Mouse (Mus musculus) thymus, postnatal 36 days (tissue): ENCODE data around the gene Cela3b.
A peak's percentile ranks its signal among the peaks of the same experiment; 100 is the strongest.
"Not testable (repeated sequence)": the region's sequence is repeated elsewhere in the genome, so short reads cannot be mapped to it uniquely, and the experiment has no call there.

Experiments
- DNase-seq, 2 experiments: peaks; one replicate each; pipeline ENCODE4 v3.0.0; 2022; ENCODE audit warnings: mixed read lengths in 2 of 2

The Cela3b gene

DNA sequence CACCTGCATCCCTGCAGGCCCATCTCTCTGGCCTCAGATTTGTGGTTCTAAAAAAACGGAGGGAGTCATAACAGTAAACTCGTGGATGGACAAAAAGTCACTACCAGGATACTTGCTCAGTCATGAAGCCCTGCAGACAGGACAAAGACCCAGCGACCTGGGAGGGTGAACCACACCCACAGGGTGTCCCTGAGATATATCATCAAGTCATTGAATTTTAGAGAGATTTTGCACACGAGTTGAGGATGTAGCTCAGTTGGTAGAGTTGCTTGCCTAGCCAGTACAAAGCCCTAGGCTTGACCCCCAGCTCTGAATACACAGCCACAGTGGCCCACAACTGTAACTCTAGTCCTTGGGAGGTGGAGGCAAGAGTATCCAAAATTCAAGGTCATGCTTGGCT lies 30.9 kb upstream of the Cela3b start:
- no peak for DNase-seq

DNA sequence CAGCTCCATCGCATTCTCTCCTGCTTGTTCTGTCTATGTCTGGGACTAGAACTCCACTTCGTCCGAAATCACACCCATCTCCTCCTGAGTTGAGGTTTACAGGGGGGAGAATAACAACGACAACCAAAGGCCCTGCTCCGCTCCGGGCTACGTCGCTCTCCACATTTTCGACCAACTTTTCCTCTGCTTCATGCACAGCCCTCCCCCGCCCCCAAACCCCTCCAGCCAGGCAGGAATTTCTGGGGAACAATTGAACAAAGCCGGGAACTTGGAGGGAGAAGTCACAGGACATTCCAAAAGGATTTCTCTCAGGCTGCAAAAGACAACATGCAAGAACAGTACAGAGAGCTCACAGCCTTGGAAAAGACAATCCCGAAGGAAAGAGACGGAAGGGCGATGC lies 30.3 kb upstream of the Cela3b start:
- DNase-seq = no peak

DNA sequence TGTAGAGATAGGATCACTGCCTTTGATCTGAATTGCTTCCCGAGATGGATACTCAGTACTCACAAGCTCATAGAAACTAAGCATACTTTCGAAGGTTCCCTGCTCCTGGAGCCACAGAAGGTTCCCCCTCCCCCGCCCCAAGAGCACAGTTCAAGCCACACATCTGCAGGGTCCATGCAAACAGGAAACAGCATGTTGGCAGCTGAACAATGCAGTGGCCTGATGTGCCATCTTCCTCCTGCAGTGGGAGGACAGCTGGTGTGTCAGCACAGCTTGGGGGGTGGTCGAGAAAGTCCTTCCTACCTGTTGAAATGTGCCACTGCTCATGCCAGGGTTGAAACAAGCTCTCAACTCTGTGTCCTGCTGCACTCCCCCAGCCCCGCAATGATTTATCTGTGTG lies 28.5 kb upstream of the Cela3b start:
- DNase-seq = peak; percentile 13 to 40

DNA sequence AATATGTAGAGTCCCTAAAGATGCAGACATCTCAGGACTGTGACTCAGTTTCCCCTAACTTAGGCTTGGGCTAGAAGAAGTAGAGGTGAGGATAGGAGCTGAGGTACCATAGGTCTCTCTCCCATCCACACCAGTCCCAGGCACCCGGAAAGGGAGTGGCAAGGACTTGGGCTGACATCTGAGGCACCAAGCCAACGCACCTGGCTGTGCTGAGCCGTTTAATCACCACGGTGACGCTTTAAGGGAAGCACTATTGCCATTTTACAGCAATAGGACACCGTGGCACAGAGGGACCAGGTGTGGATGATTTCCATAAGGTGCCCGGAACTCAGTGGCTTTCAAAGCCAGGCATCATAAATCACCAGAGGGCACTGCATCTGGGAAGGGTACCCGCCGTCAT lies 28.0 kb upstream of the Cela3b start:
- DNase-seq = peak in 1 of 2 experiments; percentile 22

DNA sequence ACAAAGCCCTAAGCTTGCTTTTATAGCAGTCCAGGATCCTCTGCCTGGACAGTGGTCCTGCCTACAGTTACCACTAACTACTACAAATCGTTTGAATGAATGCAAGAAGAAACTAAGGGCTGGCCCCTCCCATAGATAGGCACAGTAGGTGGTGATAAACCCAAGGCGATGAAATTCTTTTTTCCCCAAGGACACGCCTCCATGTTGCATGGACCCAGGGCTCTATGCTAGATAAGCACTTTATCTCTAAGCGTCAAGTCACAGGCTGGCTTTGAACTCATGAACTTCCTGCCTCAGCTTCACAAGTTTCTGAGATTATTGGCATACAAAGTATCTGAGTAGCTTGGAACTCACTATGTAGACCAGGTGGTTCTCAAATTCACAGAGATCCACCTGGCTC lies 27.0 kb upstream of the Cela3b start:
- DNase-seq = no peak

DNA sequence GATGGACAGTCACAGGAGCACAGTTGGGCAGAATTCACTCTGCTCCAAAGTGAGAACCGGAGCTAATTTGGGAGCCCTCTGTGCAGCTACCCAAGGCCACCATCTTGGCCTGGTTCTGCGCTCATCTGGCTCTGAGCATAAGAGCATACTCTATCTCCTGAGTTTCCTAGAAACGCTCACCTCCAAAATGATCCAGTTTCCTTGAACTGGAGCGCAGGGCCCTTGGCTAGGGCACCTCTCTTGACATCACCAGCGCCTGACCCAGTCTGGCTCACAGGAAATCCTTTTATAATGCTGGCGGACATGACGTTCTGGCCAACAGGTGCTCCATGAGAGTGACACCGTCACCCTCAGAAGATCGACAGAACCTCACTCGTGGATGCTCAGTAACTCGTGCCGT lies 26.2 kb upstream of the Cela3b start:
- DNase-seq = no peak

DNA sequence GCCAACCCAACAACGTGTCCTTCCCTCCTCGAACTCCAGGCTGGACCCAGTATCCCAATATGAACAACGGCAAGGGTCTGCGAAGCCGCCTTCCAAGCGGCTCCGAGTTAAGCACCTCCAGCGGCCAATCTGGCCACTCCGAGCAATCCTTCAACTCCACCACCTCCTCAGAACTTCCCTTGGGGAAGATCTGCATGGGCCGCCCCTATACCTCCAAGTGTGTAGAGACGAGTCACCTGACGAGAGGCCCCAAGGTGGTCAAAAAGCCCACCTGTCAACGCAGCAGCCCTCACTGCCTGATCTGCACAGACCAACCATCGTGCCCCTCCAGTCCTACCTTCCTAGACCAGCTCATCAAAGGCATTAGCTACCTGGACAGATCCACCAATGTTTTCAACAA lies 24.2 kb upstream of the Cela3b start:
- DNase-seq = no peak

DNA sequence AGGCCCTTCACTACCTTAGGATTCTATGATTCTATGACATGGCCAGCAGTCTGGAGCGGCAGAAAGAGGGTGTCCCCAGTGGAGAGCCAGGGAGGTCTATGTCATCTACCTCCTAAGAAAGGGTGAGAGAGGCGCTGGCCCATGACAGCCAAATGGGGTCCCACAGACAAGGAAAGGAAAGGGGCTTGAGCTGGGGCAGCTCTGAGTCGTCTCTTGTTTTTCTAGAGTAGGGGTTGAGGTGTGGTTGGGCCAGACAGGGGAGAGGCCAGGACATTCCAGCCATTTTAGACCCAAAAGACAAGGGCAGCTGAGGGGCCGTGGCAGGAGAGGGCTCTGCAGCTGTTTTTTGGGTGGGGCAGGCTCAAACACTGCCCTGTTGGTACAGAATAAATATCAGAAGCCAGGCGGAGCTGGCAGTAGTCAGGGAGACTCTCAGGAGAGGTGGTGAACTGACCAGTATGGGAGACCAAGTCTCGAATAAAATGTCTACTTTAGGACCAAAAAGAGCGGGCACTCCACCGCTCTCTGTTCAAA lies 23.0 kb upstream of the Cela3b start, which contains the start of gene 1700013G24Rik:
1700013G24Rik (plus strand) TSS at position 51 of the 534 bp plus-strand sequence.
- DNase-seq = no peak

DNA sequence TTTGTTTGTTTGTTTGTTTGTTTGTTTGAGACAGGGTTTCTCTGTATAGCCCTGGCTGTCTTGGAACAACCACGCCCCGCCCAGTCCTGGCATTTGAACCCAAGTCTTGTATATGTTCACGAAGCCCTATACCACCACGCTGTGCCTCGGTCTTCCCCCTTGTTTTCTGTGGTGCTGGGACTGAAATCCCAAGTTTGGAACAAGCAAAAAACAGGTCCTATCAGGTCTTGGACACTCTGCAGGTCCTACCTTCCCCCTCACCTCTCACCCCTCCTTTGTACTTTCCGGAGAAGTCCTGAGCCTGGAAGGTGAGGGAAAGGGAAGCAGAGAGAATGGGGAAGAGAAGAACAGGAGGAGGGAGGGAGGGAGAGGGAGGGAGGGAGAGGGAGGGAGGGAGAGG lies 21.9 kb upstream of the Cela3b start:
- no peak for DNase-seq

DNA sequence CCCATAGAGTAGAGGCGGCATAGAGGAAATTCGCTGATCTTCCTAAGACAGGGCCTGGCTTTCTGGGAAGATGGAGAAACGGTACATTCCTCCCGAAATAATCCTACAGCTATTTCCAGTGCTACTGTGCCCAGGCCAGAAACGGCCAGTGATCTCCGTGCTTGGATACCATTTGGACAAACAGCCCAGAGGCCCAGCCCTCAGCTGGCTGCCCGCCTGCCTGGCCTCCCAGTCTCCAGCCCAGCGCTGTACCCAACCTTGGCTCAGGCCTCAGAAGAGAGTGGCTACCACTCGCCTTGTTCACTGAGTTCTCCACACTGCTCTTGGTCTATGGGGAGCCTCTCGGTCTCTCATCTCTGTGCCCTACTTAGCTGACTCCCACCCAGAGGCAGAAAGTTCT lies 19.4 kb upstream of the Cela3b start:
- no peak for DNase-seq

DNA sequence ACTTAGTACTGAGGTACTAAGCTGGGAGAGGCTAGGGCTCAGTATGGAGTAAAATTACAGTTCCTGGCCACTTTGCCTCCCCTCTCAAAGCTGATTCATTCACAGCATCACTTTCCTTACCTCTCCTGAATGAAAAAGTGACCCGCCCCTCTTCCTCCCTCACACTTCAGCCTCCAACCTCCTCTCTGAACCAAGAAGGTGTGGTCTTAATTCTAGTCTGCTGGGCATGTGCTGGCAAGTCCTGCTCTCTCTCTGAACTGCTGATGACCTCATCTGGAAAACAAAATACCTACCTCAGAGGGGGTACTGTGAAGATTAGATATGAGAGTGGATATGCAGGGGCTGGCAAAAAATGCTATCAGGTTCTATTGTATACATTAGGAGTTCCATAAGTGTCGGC lies 18.8 kb upstream of the Cela3b start:
- DNase-seq = no peak

DNA sequence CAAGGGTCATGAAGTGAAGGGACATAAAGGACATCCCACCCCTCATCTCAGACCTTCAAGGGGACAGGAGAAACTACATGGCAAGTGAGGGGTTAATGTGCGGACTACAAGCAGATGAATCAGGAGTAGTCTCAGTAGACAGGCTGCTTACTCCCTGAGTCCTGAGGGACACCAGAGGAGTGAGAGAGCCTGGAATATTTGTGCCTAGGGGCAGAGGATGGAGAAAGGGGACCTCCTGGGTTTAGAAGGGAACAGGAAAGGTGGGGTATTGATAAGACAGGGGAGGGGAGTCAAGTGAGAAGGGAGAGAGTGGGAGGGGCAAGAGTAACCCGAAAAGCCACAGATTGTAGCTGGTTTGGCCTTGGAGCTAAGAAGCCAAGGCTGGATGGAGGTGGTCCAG lies 18.3 kb upstream of the Cela3b start:
- no peak for DNase-seq

DNA sequence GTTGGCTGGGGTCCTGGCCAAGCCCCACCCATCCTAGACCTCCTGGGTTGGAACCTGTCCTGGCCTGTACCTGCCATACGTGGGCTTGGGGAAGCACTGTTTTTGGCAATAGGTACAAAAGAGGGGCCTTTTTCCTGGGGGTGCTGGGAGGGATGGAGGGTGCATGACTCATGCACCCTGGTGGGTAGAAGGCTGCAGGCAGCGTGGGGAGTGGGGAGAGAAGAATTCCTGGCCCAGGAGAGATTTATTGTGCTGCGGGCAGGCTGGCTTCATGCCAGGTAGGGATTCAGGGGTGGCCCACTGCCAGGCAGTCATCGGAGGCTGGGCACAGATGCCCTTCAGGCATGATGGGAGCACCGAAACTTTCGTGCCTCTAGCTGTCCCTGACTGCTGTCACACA lies 17.9 kb upstream of the Cela3b start:
- no peak for DNase-seq

DNA sequence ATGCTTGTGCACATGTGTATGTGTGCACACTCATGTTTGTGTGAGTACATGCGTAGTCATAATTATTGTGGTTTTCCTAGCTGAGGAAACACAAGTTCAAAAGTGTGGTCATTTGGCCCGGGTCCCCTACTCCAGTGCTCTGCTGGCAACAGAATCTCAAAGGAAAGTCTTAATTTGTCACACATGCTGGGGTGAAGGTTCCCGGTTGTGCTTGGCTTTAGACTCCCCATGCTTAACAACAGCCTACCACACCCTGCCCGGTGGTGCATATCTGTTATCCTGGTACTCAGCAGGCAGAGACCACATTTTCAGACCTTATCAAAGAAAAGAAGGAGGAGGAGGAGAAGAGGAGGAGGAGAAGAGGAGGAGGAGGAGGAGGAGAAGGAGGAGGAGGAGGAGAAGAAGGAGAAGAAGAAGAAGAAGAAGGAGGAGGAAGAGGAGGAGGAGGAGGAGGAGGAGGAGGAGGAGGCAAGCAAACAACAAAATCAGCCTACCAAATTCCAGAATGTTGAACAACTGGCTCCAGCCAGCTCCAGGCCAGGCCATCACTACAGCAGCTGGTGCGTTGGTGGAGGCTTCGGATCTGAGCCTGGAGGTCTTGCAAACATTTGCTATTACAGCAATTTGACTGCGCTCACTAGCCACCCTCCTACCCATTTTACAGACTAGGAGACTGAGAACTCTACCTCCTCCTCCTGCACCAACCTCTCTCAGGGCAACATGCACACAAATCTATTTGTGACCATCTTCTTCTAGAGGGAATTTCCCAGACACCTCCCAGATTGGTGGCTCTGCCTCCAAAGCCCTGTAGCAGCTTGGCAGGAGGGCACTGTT lies 17.2 kb upstream of the Cela3b start:
- DNase-seq = no peak

DNA sequence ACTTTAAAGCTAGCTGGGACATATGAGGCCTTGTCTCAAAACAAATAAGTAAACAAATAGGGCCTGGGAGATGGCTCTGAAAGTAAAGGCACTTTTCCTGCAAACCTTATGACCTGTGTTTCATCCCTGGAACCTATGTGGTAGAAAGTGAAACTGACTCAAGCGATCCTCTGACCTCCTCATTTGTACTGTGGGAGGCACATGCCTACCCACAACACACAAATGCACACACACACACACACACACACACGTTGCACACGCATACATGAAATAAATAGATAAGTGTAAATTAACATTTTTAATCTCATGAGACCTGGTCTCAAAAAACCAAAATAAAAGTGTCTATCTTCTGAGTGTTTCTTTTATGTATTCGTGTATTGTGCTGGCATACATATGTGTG lies 15.5 kb upstream of the Cela3b start:
- no peak for DNase-seq

DNA sequence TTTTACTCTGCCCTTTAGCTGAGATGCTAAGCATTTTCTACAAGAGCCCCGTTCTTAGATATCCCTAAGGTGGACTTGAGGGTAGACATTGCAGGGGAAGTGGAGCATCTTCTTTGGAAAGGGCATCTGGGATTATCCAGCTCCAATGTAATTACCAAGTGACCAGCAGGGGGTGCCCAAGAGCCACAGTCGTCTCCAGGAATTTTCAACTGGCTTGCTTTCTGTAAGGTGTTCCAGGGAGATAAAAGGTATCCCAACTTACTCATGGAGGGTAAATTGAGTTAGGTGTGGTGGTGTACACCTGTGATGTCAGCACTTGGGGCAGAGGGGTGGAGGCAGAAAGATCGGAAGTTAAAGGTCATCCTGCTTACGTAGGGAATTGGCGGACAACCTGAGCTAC lies 13.3 kb upstream of the Cela3b start:
- DNase-seq = peak; percentile 23 to 43

DNA sequence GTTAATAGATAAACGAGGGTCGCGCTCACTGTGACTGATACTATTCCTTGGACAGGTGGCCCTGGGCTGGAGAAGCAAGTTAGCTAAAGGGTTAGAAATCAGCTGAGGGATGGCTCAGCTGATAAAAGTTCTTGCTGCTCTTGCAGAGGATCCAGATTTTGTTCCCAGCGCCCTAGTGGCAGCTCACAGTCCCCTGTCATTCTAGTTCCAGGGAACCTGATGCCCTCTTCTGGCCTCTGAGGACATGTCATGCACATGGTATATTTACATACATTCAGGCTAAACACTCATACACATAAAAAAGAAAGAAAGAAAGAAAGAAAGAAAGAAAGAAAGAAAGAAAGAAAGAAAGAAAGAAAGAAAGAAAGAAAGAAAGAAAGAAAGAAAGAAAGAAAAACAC lies 11.0 kb upstream of the Cela3b start:
- no peak for DNase-seq

DNA sequence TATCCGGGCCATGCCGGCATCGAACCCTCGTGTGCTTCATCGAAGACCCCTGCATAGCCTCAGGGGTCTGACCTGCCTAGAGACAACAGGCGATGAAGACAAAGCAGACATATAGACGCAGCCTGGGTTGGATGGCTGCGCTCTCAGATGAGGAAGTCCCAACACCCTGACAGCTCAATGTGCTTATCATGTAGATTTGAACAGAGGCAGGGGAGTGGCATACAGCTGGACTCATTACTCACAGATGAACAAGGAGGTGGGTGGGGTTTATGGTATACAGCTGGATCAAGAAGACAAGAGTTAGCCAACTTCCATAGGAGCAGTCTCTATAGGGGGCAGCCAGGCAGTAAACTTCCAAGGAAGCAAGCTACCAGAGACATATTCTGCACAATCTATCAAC lies 8.5 kb upstream of the Cela3b start:
- DNase-seq = no peak

DNA sequence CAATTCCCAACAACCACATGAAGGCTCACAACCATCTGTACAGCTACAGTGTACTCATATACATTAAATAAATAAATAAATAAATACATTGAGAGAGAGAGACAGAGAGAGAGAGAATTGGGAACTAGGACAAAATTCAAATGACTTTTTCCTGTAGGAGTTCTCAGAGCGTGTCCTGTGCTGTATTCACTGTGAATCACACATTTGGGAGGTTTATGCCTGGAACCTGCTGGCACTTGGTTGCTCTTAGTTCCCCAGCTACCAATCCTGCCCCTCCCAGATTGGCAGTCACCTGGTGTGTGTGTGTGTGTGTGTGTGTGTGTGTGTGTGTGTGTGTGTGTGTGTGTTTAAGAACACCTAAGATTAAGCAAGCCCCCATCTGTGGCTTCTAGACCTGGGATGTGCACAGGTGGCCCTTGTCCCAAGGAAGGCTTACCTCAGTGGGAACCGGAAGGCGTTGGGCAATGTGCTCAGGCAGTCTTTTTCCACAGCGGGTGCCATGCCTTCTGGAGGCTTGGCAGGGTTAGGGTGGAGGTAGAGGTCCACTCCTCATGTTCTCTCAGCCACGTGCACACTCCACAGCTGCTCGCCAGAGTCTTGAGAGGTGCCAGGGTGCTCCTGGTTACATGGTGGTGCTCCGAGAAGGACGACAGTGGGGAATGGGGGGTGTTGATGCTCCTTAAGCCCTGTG lies 6.8 kb upstream of the Cela3b start:
- DNase-seq = no peak

DNA sequence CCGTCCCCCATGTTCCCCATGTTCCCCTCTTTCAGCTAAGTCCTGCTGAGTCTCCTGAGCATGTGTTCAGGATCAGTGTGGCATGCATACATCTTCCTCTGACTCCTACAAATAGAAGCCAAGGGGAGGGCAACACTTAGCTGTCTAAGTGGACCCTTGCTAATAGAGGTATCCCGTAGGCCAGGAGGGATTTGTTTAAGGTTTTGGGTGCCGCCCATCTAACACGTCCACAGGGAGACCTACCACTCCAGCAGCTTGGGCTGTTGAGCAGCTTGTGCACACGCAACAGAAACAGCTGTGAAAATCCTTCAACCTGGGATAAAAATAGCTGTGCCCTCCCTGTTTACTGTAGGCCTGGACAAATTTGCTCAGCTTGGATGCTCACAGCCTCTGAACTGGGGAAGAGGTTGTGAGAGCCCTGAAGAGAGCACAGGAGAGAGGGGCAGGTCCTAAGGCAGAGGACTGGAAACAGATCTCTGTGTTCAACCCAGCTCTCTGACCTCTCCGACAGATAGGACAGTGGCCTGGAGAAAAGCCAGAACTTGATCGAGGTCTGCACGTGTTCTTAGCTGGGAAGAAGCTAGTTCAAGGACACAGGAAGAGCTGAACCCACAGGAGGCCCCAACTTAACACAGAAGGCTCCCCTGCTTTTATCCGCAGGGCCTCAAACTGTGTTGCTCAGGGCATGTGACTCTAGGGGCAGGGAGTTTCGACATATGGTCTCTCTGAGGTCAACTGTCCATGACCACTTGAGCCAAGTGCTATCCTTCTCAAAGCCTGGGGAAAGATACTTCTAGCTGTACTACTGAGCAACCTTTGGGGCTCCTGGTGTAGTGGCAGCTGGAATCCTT lies 2.6 kb upstream of the Cela3b start:
- DNase-seq = not testable (repeated sequence)

DNA sequence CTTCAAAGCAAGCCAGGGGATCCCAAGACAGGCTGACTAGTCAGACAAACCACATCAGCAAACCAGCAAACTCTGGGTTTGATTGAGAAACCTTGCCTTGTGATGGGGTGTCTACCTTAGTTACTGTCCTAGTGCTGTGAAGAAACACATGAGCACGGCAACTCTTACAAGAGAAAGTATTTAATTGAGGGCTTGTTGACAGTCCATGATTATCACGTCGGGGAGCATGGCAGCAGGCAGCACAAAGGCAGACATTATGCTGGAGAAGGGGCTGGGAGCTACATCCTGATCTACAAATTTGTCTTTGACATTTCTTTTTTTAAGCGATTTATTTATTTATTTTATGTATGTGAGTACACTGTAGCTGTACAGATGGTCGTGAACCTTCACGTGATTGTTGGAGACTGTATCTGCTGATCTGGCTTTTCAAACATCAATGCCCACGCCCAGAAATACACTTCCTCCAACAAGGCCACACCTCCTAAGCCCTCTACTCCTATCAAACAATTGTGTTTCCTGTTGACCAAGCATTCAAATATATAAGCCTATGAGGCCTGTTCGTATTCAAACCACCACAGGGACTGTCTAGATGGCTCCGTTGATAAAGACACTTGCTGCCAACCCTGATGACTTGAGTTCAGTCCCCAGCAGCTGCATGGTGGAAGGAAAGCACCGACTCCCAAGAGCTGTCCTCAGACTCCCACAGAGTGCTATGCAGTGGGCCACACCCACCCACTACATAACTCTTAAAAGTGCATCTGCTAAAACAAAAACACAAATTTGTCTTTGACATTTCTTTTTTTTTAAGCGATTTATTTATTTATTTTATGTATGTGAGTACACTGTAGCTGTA lies 12.4 kb downstream of the Cela3b start:
- no peak for DNase-seq

DNA sequence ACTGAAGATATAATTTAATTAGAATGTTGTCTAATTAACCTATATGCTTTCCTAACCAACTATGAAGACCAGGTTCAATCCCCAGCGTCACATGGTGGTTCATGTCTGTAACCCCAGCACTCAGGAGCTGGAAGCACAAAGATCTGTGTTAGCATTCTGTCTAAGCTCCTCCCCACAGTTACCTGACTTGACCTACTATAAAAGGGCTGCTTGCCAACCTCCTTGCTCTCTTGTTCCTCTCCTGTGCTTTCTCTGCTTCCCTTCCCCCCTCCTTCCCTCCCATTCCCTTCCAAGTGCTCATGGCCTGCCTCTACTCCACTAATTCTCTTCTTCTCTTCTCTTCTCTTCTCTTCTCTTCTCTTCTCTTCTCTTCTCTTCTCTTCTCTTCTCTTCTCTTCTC lies 15.4 kb downstream of the Cela3b start:
- DNase-seq = no peak
